Mouse (Mus musculus) cerebellum, adult 2 months (tissue): ENCODE data around the gene Lims1.

Source experiments
- CTCF ChIP-seq: fragments of 200-500 bp; IDR thresholded peaks from 2 replicates; pipeline ENCODE4 v1.5.1; 2011; ENCODE audit warnings: low read depth, mild to moderate bottlenecking, control low read depth, low read length, moderate library complexity, borderline replicate concordance; ENCODE audit not compliant: insufficient read depth
- POLR2A ChIP-seq: fragments of 200-500 bp; IDR thresholded peaks from 2 replicates; pipeline ENCODE4 v1.6.1; 2011; ENCODE audit warnings: low read length, control low read depth, borderline replicate concordance; ENCODE audit not compliant: insufficient read depth

GRCm38 (mm10) chr10:58351670-58352069, 28.4 kb downstream of the Lims1 start:
- TF ChIP-seq POLR2A: no peak
- TF ChIP-seq CTCF: no peak
